Mouse (Mus musculus): ENCODE results near the gene Fcer2a. TPM values are rescaled to one million over a fixed set of nuclear protein-coding genes. Genes with fewer than 3 reads are reported as not detected.
A peak's percentile ranks its signal among the peaks of the same experiment; 100 is the strongest.

The Fcer2a gene
- total RNA-seq, 1 experiment from 2014 or later = 390 TPM

- no peak for ATAC-seq (ENCODE audit: extremely low read depth, insufficient number of reproducible peaks, low FRiP score, poor library complexity, severe bottlenecking)
Observed at GRCm38 (mm10) chr8:3679236-3679635, 14.7 kb downstream of the Fcer2a start.

GRCm38 (mm10) chr8:3678831-3679230, 15.1 kb downstream of the Fcer2a start:
- ATAC-seq (ENCODE audit: extremely low read depth, insufficient number of reproducible peaks, low FRiP score, poor library complexity, severe bottlenecking) = no peak

GRCm38 (mm10) chr8:3676993-3677579, 16.9 kb downstream of the Fcer2a start:
- no peak for ATAC-seq (ENCODE audit: extremely low read depth, insufficient number of reproducible peaks, low FRiP score, poor library complexity, severe bottlenecking)

GRCm38 (mm10) chr8:3676131-3676992, 17.6 kb downstream of the Fcer2a start, which contains the start of gene Trappc5:
Gene Trappc5, plus strand, starts transcription at chr8:3676299.
- peak; percentile 74 for ATAC-seq (ENCODE audit: extremely low read depth, insufficient number of reproducible peaks, low FRiP score, poor library complexity, severe bottlenecking)

GRCm38 (mm10) chr8:3674671-3675070, 19.3 kb downstream of the Fcer2a start:
- ATAC-seq (ENCODE audit: extremely low read depth, insufficient number of reproducible peaks, low FRiP score, poor library complexity, severe bottlenecking) = no peak

- peak; percentile 72 for ATAC-seq (ENCODE audit: extremely low read depth, insufficient number of reproducible peaks, low FRiP score, poor library complexity, severe bottlenecking)
Observed at GRCm38 (mm10) chr8:3671980-3672491, 21.9 kb downstream of the Fcer2a start, which contains the start of gene Fcor. Gene Fcor, minus strand, starts transcription at chr8:3672362.

GRCm38 (mm10) chr8:3670388-3670787, 23.6 kb downstream of the Fcer2a start:
- ATAC-seq (ENCODE audit: extremely low read depth, insufficient number of reproducible peaks, low FRiP score, poor library complexity, severe bottlenecking) = peak; percentile 69

GRCm38 (mm10) chr8:3665507-3665906, 28.5 kb downstream of the Fcer2a start, which contains the start of gene Mcemp1:
Gene Mcemp1, plus strand, starts transcription at chr8:3665754.
- ATAC-seq (ENCODE audit: extremely low read depth, insufficient number of reproducible peaks, low FRiP score, poor library complexity, severe bottlenecking) = no peak

- ATAC-seq (ENCODE audit: extremely low read depth, insufficient number of reproducible peaks, low FRiP score, poor library complexity, severe bottlenecking) = peak; percentile 88
Observed at GRCm38 (mm10) chr8:3664405-3664804, 29.6 kb downstream of the Fcer2a start.

GRCm38 (mm10) chr8:3660889-3661288, 33.1 kb downstream of the Fcer2a start:
- peak; percentile 49 for ATAC-seq (ENCODE audit: extremely low read depth, insufficient number of reproducible peaks, low FRiP score, poor library complexity, severe bottlenecking)

GRCm38 (mm10) chr8:3656725-3657381, 37.1 kb downstream of the Fcer2a start:
- no peak for ATAC-seq (ENCODE audit: extremely low read depth, insufficient number of reproducible peaks, low FRiP score, poor library complexity, severe bottlenecking)

- ATAC-seq (ENCODE audit: extremely low read depth, insufficient number of reproducible peaks, low FRiP score, poor library complexity, severe bottlenecking) = no peak
Observed at GRCm38 (mm10) chr8:3655526-3655925, 38.4 kb downstream of the Fcer2a start, which contains the start of gene Retn. Gene Retn, plus strand, starts transcription at chr8:3655770.

GRCm38 (mm10) chr8:3654726-3655508, 39.1 kb downstream of the Fcer2a start:
- ATAC-seq (ENCODE audit: extremely low read depth, insufficient number of reproducible peaks, low FRiP score, poor library complexity, severe bottlenecking) = no peak

GRCm38 (mm10) chr8:3652845-3653244, 41.1 kb downstream of the Fcer2a start:
- no peak for ATAC-seq (ENCODE audit: extremely low read depth, insufficient number of reproducible peaks, low FRiP score, poor library complexity, severe bottlenecking)

- no peak; the same call in 1 of the 2 replicates for ATAC-seq (ENCODE audit: extremely low read depth, insufficient number of reproducible peaks, low FRiP score, poor library complexity, severe bottlenecking)
Observed at GRCm38 (mm10) chr8:3648990-3649389, 45.0 kb downstream of the Fcer2a start.

GRCm38 (mm10) chr8:3648268-3648667, 45.7 kb downstream of the Fcer2a start:
- ATAC-seq (ENCODE audit: extremely low read depth, insufficient number of reproducible peaks, low FRiP score, poor library complexity, severe bottlenecking) = no peak

- no peak for ATAC-seq (ENCODE audit: extremely low read depth, insufficient number of reproducible peaks, low FRiP score, poor library complexity, severe bottlenecking)
Observed at GRCm38 (mm10) chr8:3647561-3647960, 46.4 kb downstream of the Fcer2a start.

GRCm38 (mm10) chr8:3646824-3647531, 47.0 kb downstream of the Fcer2a start:
- no peak for ATAC-seq (ENCODE audit: extremely low read depth, insufficient number of reproducible peaks, low FRiP score, poor library complexity, severe bottlenecking)

Data from neutrophil, adult 5-6 weeks (primary cell).